Mouse (Mus musculus) hindbrain, embryonic 14.5 days (tissue): ENCODE measurements around the gene Nek9. TPM values are rescaled to one million over a fixed set of nuclear protein-coding genes. Genes with fewer than 3 reads are reported as not detected.

Source experiments
- ATAC-seq: fragments of 200-750 bp; cut with Nextera tagmentation; 2 replicates; pipeline ENCODE4 v1.8.0; 2017; ENCODE audit warnings: moderate number of reproducible peaks, mild to moderate bottlenecking, moderate TSS enrichment, moderate library complexity; ENCODE audit not compliant: low FRiP score
- DNase-seq: peaks from one replicate; pipeline ENCODE4 v3.0.0-alpha.2; 2015; ENCODE audit warnings: low spot score
- H3K27ac ChIP-seq: fragments of 300-500 bp; sonication (generic); 2 replicates; pipeline ENCODE4 v1.5.1; 2014; ENCODE audit warnings: mild to moderate bottlenecking, moderate library complexity
- H3K27me3 ChIP-seq: fragments of 300-500 bp; sonication (generic); 2 replicates; pipeline ENCODE4 v1.6.1; 2014; ENCODE audit warnings: mild to moderate bottlenecking, low read length, mixed read lengths; ENCODE audit not compliant: control insufficient read depth, insufficient read depth
- H3K36me3 ChIP-seq: fragments of 300-500 bp; sonication (generic); replicated peaks from 2 replicates; pipeline ENCODE4 v1.6.1; 2014; ENCODE audit not compliant: control insufficient read depth, insufficient read depth
- H3K4me1 ChIP-seq: fragments of 300-500 bp; sonication (generic); replicated peaks from 2 replicates; pipeline ENCODE4 v1.6.1; 2014; ENCODE audit warnings: antibody characterized with exemption, low read length, mixed read lengths; ENCODE audit not compliant: control insufficient read depth, insufficient read depth
- H3K4me2 ChIP-seq: fragments of 300-500 bp; sonication (generic); replicated peaks from 2 replicates; pipeline ENCODE4 v1.6.1; 2014; ENCODE audit warnings: mild to moderate bottlenecking, moderate library complexity
- H3K4me3 ChIP-seq: fragments of 300-500 bp; sonication (generic); replicated peaks from 2 replicates; pipeline ENCODE4 v1.5.1; 2014; ENCODE audit warnings: mild to moderate bottlenecking, low read length
- H3K9ac ChIP-seq: fragments of 300-500 bp; sonication (generic); 2 replicates; pipeline ENCODE4 v1.6.1; 2014
- H3K9me3 ChIP-seq: fragments of 300-500 bp; sonication (generic); 2 replicates; pipeline ENCODE4 v1.6.1; 2016; ENCODE audit warnings: low read length; ENCODE audit not compliant: control insufficient read depth
- WGBS: fragments of 180-500 bp; shearing (Covaris S2); extraction: QIAGEN DNeasy Blood & Tissue Kit; methylation state at CpG from one replicate; pipeline ENCODE4 v1.1.7; 2014; 5-methylcytosine and 5-hydroxymethylcytosine counted together
- polyA plus RNA-seq: library from polyadenylated mRNA; unstranded; fragments of >200 nt; fragmentation: Nextera tagmentation; extraction: Ambion mirVana; gene quantifications from 2 replicates; pipeline ENCODE4 v1.2.1, GENCODE M21; 2014

Nek9 gene
- polyA plus RNA-seq, 1 experiment from 2014 or later: 10.0 TPM

- Histone ChIP-seq H3K4me3 (no peak overlapping the region), H3K27ac (peak overlapping the region; percentile 71), H3K9ac (no peak overlapping the region), H3K9me3 (no peaks in the 10 kb centered on the region), H3K4me2 (no peak overlapping the region), H3K36me3 (peaks cover 53% of the 10 kb centered on the region), H3K27me3 (no peaks in the 10 kb centered on the region), H3K4me1 (no peaks in the 10 kb centered on the region)
- 65% methylated on average over 10 of the region's 10 CpGs for WGBS
- ATAC-seq (peak; percentile 75; the same call in 1 of the 2 replicates), DNase-seq (no peak)
Measured at GRCm38 (mm10) chr12:85350407-85351232, 11.5 kb upstream of the Nek9 start.

DNA sequence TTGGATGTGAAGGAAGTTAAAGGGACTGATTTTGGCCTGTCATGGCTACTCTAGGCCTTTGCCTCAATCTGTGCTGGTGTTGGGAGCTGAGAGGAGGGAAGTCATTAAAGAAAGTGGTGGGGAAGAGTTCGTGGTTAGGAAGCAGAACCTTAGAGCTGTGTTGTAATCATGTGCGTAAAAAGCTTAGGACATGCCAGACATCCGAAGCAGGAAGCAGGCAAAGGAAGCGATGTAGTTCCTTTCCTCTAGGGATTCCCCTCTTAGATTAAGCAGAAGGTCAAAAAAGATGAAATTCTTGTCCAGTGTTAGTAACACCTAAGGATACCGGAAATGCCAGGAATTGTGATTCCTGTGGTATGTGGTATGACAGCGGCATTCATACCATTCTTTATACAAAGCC is 9.2 kb upstream of the Nek9 start:
- Histone ChIP-seq H3K9me3 (no peaks in the 10 kb centered on the region), H3K4me3 (no peak overlapping the region), H3K36me3 (peaks cover 53% of the 10 kb centered on the region), H3K4me1 (no peaks in the 10 kb centered on the region), H3K27me3 (no peaks in the 10 kb centered on the region), H3K9ac (no peak overlapping the region), H3K4me2 (no peak overlapping the region), H3K27ac (no peak overlapping the region)
- DNase-seq (no peak), ATAC-seq (no peak)
- WGBS: 86% methylated on average over 6 of the region's 6 CpGs

- no peak overlapping the region for H3K27ac ChIP-seq
- ATAC-seq: no peak
Measured at GRCm38 (mm10) chr12:85347196-85347595, 8.0 kb upstream of the Nek9 start.

DNA sequence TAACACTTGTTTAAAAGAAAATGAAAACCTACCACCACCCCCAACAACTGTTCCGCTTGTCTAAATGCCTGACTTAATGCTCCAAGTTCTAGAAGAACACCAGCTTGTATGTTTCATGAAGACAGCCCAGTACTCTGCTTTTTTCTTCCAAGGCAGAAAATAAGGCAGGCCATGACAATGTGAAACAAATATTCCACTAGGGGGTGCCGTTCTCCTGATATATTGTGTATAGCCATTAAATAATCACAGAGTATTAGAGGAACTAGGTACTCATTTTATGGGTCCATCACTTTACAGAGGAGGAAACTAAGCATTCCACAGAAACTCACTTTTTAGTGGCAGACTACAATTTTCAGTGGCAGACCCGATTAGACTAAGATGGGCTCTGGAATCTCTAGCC is 7.2 kb upstream of the Nek9 start:
- Histone ChIP-seq H3K27ac (no peak overlapping the region), H3K27me3 (no peaks in the 10 kb centered on the region), H3K4me2 (no peak overlapping the region), H3K36me3 (peaks cover 51% of the 10 kb centered on the region), H3K9me3 (no peaks in the 10 kb centered on the region), H3K9ac (no peak overlapping the region), H3K4me3 (no peak overlapping the region), H3K4me1 (no peaks in the 10 kb centered on the region)
- peak; percentile 87 for DNase-seq
- ATAC-seq: no peak
- WGBS: 63% methylated on average over 3 of the region's 3 CpGs

More at GRCm38 (mm10) chr12:85347196-85347595, 8.0 kb upstream of the Nek9 start:
- no peak overlapping the region for H3K4me2 ChIP-seq
- WGBS: 86% methylated on average over 3 of the region's 3 CpGs
- peaks cover 47% of the 10 kb centered on the region for H3K36me3 ChIP-seq
- H3K4me3 ChIP-seq: no peak overlapping the region
- no peak overlapping the region for H3K9ac ChIP-seq
- H3K4me1 ChIP-seq: no peaks in the 10 kb centered on the region
- no peaks in the 10 kb centered on the region for H3K9me3 ChIP-seq
- DNase-seq: no peak
- H3K27me3 ChIP-seq: no peaks in the 10 kb centered on the region

GRCm38 (mm10) chr12:85345559-85345958 is 6.4 kb upstream of the Nek9 start:
- Histone ChIP-seq H3K4me3 (no peak overlapping the region), H3K36me3 (peaks cover 50% of the 10 kb centered on the region), H3K27ac (no peak overlapping the region), H3K4me2 (no peak overlapping the region), H3K27me3 (no peaks in the 10 kb centered on the region), H3K4me1 (no peaks in the 10 kb centered on the region), H3K9ac (no peak overlapping the region), H3K9me3 (no peaks in the 10 kb centered on the region)
- ATAC-seq (no peak), DNase-seq (no peak)
- 95% methylated on average over 6 of the region's 6 CpGs for WGBS

DNA sequence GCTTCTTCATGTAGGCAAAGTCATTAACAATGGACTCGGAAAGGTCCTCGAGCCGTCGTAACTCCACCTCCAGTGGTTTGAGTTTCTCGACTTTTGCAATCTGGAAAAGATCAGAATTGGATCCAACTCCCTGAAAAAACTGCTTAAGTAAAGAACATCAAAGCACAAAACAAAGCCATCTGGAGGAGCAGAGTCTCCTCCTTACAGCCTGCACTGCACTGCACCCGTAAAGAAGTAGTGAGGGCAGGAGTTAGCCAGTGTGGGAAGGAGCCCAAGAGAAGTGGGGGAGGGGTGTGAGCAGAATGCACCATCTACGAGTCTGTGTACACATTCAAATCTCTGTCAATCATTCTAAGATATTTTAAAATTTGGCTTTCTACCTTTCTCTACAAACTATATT is 5.1 kb upstream of the Nek9 start:
- Histone ChIP-seq H3K9ac (no peak overlapping the region), H3K27ac (no peak overlapping the region), H3K9me3 (no peaks in the 10 kb centered on the region), H3K4me2 (no peak overlapping the region), H3K27me3 (no peaks in the 10 kb centered on the region), H3K36me3 (peaks cover 38% of the 10 kb centered on the region), H3K4me1 (no peaks in the 10 kb centered on the region; the same call in 1 of the 2 replicates), H3K4me3 (no peak overlapping the region)
- DNase-seq (no peak), ATAC-seq (no peak)
- WGBS: 83% methylated on average over 7 of the region's 7 CpGs

GRCm38 (mm10) chr12:85342310-85342709 is 3.1 kb upstream of the Nek9 start:
- 68% methylated on average over 4 of the region's 4 CpGs for WGBS
- no peak for ATAC-seq

GRCm38 (mm10) chr12:85341131-85341530 is 2.0 kb upstream of the Nek9 start:
- peaks cover 10% of the 10 kb centered on the region for H3K4me1 ChIP-seq
- H3K4me3 ChIP-seq: no peak overlapping the region
- no peaks in the 10 kb centered on the region for H3K27me3 ChIP-seq
- no peak overlapping the region for H3K27ac ChIP-seq
- no peak overlapping the region for H3K9ac ChIP-seq
- H3K4me2 ChIP-seq: no peak overlapping the region
- peak; percentile 93 for DNase-seq
- no peak for ATAC-seq
- H3K36me3 ChIP-seq: peaks cover 25% of the 10 kb centered on the region
- WGBS: 54% methylated on average over 1 of the region's 1 CpGs
- no peaks in the 10 kb centered on the region for H3K9me3 ChIP-seq

More at GRCm38 (mm10) chr12:85342310-85342709, 3.1 kb upstream of the Nek9 start:
- H3K4me2 ChIP-seq: no peak overlapping the region
- H3K4me1 ChIP-seq: peaks cover 10% of the 10 kb centered on the region
- no peak overlapping the region for H3K9ac ChIP-seq
- no peak overlapping the region for H3K4me3 ChIP-seq
- H3K36me3 ChIP-seq: peaks cover 22% of the 10 kb centered on the region
- DNase-seq: no peak
- H3K27me3 ChIP-seq: no peaks in the 10 kb centered on the region
- no peaks in the 10 kb centered on the region for H3K9me3 ChIP-seq
- no peak overlapping the region for H3K27ac ChIP-seq

- H3K9me3 ChIP-seq: no peaks in the 10 kb centered on the region
- DNase-seq (no peak), ATAC-seq (no peak)
- H3K36me3 ChIP-seq: peaks cover 32% of the 10 kb centered on the region
- no peak overlapping the region for H3K9ac ChIP-seq
- no peak overlapping the region for H3K27ac ChIP-seq
- no peak overlapping the region; the same call in 1 of the 2 replicates for H3K4me3 ChIP-seq
- H3K4me2 ChIP-seq: peak overlapping the region; percentile 87
- peaks cover 10% of the 10 kb centered on the region for H3K4me1 ChIP-seq
- no peaks in the 10 kb centered on the region for H3K27me3 ChIP-seq
- 31% methylated on average over 4 of the region's 4 CpGs for WGBS
Measured at GRCm38 (mm10) chr12:85339947-85340346, 785 bp upstream of the Nek9 start.
